Mouse (Mus musculus) hindlimb bud, embryonic 11.5 days (tissue): Measurements from ENCODE around the gene Aldh3a2.
"Not testable (repeated sequence)": the region's sequence is repeated elsewhere in the genome, so short reads cannot be mapped to it uniquely, and the experiment has no call there.

Source experiments
- DNase-seq: peaks from one replicate; pipeline ENCODE4 v3.0.0-alpha.2; 2012; ENCODE audit warnings: low read depth, low spot score; ENCODE audit errors: extremely low spot score

Aldh3a2 gene

DNA sequence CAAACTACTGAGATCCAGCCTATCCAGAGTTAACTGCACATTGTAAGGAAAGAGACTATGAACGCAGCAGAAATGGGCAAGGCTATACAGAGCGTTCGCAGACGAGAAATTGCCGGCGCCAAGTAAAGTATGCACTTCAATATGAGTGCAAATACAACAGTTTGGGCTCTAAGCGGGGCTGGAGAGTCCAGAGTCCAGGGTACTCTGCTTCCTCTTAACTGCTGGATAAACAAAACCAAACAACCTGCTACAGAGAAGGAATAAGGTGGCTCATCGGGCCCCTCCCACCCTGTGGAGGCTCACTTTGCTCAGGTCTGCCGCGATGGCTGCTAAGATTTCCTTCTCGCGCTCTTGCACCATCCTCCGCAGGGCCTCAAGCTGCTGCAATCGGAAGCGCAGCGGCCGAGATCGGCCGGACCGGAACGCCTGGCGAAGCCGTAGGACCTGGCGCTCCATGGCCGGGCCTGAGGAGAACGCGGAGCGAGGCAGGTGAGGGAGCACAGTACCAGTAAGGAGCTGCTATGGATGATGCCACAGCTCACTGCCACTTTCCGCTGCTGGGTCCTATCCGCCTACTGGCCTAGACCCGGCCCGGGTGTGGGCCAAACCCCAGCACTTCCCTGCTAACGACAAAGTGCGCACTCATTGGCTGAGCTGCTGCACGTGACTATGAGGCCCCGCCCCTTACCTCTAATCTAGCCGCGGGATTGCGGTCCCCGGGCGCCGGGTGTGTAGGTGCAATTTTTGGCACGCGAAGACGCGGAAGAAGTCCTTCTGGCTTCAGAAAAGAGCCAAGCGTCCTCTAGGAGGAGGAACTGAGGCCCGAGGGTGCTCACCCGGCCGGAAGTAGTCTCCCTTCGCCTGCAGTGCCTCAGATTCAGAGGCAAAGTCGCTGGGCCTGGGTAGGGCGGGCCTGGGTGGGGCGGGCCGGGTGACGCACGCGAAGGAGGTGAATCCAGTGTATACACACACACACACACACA is at the start of gene Aldh3a2:
Gene Aldh3a2, minus strand, starts transcription at position 914 of the 983 bp plus-strand sequence.
- peak; percentile 77 for DNase-seq

GRCm38 (mm10) chr11:61316864-61317263 is 49.6 kb upstream of the Aldh3a2 start:
- DNase-seq = no peak

- no peak for DNase-seq
These were observed 43.1 kb upstream of the Aldh3a2 start for GRCm38 (mm10) chr11:61310321-61310720.

- no peak for DNase-seq
These were observed 42.6 kb upstream of the Aldh3a2 start for GRCm38 (mm10) chr11:61309831-61310230.

DNA sequence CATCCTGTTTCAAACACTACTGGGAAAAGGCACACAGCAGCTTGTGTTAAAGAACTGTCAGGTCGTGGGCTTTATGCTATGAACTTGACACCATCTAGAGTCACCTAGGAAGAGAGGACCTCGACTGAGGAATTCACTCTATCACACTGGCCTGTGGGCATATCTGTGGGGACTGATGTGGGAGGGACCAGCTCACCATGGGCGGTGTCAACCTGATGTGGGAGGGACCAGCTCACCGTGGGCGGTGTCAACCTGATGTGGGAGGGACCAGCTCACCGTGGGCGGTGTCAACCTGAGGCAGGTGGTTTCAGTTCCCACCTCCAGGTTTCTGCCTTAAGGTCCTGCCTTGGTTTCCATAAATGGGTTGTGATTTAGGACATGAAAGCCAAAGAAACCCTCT is 40.5 kb upstream of the Aldh3a2 start:
- no peak for DNase-seq

DNA sequence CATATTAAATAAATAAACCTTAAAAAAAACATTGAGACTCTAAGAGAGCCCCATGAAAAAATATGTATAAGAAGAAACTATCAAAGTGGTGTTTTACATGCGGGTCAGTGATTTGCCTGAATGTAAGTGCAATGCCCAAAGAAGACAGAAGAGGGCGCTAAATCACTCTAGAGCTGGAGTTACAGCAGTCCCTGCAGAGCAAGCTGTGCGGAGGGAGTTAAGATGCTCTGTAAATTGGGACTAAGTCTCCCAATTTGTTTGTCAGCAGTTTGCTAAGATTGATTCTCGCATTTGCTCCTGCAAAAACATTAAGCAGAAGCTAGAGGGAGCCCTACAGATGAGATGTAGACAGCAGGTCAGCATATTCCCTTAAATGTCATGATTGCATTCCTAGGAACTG is 38.1 kb upstream of the Aldh3a2 start:
- no peak for DNase-seq

DNA sequence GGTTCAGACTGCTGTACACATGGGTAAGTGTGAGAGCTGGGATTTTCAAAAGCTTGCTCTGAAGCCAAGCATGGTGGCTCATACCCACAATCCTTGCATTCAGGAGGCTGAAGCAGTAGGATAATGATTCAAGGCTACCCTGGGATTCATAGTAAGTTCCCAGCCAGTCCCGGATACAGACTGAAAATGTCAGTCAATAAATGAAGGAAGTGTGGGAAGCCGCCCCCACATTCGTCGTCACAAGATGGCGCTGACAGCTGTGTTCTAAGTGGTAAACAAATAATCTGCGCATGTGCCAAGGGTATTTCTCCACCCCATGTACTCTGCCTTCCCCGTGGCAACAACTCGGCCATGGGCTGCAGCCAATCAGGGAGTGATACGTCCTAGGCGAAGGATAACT is 37.3 kb upstream of the Aldh3a2 start:
- not testable (repeated sequence) for DNase-seq

DNA sequence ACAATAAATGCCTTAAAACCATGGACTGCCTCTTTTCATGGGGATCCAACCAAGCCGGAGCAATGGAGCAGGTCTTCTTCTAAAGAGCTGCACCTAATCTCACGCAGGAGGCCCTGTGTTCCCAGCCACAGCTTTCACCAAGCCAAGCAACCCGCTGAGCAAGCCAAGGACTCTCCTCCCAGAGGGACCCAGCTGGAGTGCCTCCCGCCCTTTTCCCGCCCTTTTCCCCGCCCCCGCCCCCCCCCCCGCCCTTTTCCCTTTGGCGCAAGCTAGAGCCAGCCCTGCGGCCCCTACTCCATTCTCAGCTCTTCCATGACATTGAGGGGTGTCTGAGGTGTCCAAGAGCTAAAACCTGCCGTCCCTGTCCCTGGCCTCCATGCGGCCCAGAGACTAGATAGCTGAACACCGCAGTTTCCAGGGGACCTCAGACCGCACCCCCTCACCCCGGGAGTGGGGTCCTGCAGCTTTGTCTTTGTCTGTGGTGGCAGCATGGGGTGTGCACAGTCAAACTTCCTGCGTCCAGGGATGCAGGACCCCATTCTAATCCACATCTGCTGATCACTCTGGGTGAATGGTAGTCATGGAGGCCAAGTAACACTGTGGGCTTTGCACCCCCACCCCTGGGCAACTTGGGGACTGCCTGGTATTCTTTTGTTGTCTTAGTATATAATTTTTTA is 33.6 kb upstream of the Aldh3a2 start:
- DNase-seq = no peak

DNA sequence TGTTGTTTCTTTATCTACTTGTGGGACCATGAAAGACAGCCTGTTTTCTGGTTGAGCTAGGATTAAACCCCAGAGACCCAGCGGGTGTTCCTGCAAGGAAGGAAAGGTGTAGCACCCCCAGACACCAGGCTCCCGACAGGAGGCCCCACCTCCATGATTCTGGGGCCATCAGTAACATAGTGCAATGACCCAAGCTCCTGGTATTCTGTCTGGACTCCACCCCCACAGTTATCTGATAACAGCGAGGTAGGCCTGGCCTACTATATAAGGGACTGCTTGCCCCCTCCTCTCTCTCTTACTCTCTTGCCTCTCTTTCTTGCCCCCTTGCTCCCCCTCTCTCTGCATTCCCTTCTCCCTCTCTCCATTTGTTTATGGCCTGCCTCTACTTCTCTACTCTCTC is 32.9 kb upstream of the Aldh3a2 start:
- no peak for DNase-seq

GRCm38 (mm10) chr11:61297901-61298300 is 30.6 kb upstream of the Aldh3a2 start:
- no peak for DNase-seq

DNA sequence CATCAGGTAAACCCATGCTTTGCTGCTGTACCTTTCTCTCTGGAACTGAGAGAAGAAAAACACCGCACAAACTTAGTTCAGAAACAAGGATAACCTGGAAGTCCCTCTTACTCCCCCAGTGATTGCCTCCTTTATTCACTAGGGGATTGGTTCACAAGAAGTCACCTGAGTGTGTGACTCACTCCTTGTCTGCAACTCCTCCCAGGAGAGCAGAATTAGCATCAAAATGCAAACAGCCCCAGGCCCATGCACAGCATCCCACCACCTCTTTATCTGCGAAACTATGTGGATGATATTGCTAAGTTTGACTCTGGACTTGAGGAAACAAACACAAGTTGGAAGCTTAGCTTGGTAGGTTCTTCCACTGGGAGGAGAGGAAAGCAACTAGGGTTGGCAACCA is 30.1 kb upstream of the Aldh3a2 start:
- DNase-seq = no peak

DNA sequence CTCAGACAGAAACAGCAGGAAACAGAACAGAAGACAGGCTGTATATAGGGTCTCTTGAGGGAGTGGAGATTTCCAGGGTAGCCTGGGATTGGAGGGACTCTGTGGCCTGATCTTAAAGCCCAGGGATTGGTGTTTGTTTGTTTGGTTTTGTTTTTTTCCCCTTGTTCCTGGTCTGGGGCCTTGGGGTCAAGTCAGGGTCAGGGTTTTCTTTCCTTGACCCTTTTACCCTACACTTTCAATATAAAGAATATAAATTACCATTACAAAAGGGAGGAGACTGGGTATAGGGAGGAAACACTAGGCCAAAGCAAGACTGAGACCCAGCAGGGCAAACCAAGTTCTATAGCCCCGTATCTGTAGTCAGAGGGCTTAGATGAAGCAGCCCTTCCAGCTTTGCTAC is 29.3 kb upstream of the Aldh3a2 start:
- DNase-seq = no peak

DNA sequence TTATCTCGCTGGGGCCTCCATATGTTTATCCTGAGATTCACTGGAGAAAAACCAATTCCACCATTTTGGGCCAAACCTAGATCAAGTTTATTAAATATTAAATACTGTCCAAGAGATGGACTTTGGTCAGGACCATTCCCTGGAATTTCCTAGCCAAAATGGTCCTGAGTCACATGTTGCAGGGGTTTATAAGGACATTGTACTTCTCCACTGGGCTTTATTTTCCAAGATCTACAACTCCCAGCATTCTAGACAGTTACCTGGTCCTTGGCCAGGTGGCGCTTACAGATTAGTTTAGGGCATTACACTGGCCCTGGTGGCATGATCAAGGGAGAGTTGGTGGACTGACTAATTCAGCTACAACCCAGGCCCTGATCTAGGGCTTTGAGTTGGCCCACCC is 28.3 kb upstream of the Aldh3a2 start:
- DNase-seq = no peak

GRCm38 (mm10) chr11:61294431-61294830 is 27.2 kb upstream of the Aldh3a2 start:
- DNase-seq = no peak

DNA sequence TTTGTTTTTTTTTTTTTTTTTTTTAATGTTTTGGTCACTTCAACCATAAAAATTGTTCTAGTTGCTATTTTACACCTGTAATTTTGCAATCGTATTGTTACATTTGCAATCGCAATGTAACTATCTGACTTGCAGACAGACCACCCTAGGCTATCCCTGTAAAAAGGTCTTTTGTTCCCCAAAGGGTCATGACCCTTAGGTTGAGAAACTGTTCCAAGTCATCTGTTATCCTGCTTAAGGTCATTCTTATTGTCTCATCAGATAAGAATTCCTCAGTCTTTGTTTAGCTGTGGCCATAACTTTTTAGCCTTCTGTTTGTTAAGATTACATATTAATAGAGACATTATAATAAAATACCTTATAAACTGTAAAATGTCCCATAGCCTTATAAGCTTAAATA is 26.0 kb upstream of the Aldh3a2 start:
- DNase-seq = no peak

DNA sequence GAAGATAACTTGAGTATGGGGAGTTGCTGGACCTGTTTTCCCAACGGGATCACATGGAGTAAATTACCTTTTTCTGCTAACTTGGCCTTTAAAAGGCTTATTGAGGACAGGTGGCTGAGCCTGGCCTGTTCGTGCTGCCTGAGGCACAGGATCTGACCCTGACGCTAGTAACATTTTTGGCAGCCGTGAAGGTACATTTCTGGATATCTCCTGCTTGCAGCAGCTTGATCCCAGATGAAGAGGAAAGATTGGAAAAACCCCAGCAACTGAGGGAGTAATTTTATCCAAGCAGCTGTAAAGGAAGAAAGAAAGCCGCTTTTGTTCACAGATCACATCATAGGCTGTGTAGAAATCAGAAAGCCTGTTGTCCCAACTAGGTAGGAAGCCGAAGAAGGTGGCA is 17.1 kb upstream of the Aldh3a2 start:
- DNase-seq = no peak

GRCm38 (mm10) chr11:61283414-61284049 is 16.3 kb upstream of the Aldh3a2 start:
- DNase-seq = no peak

DNA sequence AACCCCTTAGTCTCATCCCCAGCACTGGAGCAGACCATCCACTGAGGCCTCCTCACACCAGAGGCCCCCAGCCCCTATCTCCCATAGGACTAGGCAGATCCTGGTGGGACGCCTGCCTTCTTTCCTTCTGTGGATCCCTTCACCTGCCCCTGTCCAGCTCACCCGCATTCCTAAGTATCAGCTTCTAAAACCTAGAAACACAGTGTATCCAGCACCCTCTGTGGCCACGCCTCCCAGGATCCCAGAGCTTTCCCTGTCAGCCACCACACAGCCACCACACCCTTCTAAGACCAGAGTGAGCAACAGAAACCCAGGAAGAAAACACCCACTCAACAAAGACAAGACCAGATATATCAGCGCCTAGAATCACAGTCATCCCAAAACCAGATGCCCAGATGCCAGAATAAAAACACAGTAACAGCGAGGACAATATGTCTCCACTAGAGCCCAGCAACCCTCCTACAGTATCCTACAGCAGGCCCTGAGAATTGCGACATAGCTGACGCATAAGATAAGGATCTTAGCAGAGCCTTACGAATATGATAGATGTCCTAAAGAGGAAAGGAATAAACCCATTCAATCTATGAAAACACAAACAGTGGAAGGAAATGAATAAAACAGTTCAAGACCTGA is 11.3 kb upstream of the Aldh3a2 start:
- no peak for DNase-seq

DNA sequence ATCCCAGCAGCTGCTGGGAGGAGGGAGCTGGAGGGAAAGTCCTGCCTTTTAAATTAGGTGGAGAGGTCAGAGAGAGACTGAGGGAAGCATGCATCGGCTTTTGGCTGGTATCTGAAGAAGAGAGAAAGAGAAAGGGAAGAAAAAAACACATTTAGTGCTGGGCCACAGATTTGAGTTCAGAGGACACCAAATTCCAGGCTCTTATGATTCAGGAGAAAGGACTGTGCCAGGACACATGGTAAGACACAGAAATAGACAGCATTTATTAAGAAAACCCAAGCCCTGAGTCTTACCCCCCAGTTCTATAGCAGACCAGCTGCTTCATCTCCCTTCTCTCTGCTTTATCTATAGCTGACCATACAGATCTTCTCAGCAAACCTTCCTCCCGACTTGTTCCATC is 10.7 kb upstream of the Aldh3a2 start:
- DNase-seq = no peak

GRCm38 (mm10) chr11:61276482-61276881 is 9.2 kb upstream of the Aldh3a2 start:
- DNase-seq = no peak

GRCm38 (mm10) chr11:61275106-61275505 is 7.8 kb upstream of the Aldh3a2 start:
- DNase-seq = no peak
